Mouse (Mus musculus): ENCODE measurements around the gene Magi3.

- TF ChIP-seq POLR2A (IDR thresholded peaks at IDR 0.05; ENCODE audit: extremely low read depth, insufficient read depth, low read length) (no peak), CTCF (IDR thresholded peaks at IDR 0.05; ENCODE audit: low read depth, low read length) (no peak)
These were observed 187.4 kb downstream of the Magi3 start for GRCm38 (mm10) chr3:104032747-104033146.

Measured in liver, adult 2 months (tissue).